Mouse (Mus musculus): Measurements from ENCODE around the gene Ell3. TPM values are rescaled to one million over a fixed set of nuclear protein-coding genes. Genes with fewer than 3 reads are reported as not detected.

Ell3 gene
- total and polyA plus RNA-seq, 2 experiments = 2.2 to 6.0 TPM

- Histone ChIP-seq H3K4me1 (ENCODE audit: control insufficient read depth, insufficient read depth, low read length) (peaks cover 8% of the 10 kb centered on the region), H3K9ac (ENCODE audit: low read depth, low read length) (peak within 1 kb of the TSS; percentile 90), H3K27ac (replicated peaks; ENCODE audit: insufficient read depth, low read depth, low read length) (peak within 1 kb of the TSS; percentile 82), H3K4me3 (ENCODE audit: insufficient read depth, low read depth, low read length) (peak within 1 kb of the TSS; percentile 94), H3K27me3 (ENCODE audit: control insufficient read depth, insufficient read depth, low read length) (no peaks in the 10 kb centered on the region), H3K36me3 (ENCODE audit: control insufficient read depth, insufficient read depth, low read length) (peaks cover 19% of the 10 kb centered on the region), H3K79me2 (ENCODE audit: control insufficient read depth, insufficient read depth, low read length) (no peaks in the 10 kb centered on the region; the same call in 1 of the 2 replicates)
- 4% methylated on average over 41 of the region's 41 CpGs for WGBS
- TF ChIP-seq POLR2A (IDR thresholded peaks at IDR 0.05; ENCODE audit: extremely low read depth, insufficient read depth, low read length) (peak; percentile 63), CTCF (IDR thresholded peaks at IDR 0.05; ENCODE audit: low read depth, low read length) (no peak)
- DNase-seq (ENCODE audit: extremely low read depth, low read depth, low spot score) = peak; percentile 78
These were observed 12.9 kb upstream of the Ell3 start, which contains the start of gene Serinc4 for GRCm38 (mm10) chr2:121456692-121457642. Gene Serinc4 (minus strand): TSS chr2:121456781.

DNA sequence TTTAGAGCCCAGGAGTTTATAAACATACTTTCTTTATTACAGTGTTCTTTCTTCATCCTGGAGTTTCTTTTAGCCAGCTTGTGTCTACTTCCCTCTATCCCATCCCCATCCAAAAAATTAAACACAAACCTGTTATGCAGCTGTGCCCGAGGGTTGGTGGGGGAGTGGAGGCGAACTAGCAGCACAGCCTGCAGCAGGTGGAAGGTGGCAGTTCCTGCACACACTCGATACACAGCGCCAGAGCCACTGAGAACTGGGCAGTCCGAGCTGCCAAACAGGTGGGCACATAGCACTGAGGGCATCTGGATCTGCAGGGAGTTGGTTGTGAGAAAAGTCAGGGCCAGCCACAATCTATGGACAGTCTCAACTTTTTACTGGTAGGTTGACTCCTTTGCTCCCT lies 11.5 kb upstream of the Ell3 start:
- DNase-seq (ENCODE audit: extremely low read depth, low read depth, low spot score) = no peak
- Histone ChIP-seq H3K4me3 (ENCODE audit: insufficient read depth, low read depth, low read length) (no peak overlapping the region), H3K79me2 (ENCODE audit: control insufficient read depth, insufficient read depth, low read length) (no peaks in the 10 kb centered on the region; the same call in 1 of the 2 replicates), H3K4me1 (ENCODE audit: control insufficient read depth, insufficient read depth, low read length) (peaks cover 11% of the 10 kb centered on the region), H3K9ac (ENCODE audit: low read depth, low read length) (no peak overlapping the region), H3K27me3 (ENCODE audit: control insufficient read depth, insufficient read depth, low read length) (no peaks in the 10 kb centered on the region), H3K36me3 (ENCODE audit: control insufficient read depth, insufficient read depth, low read length) (peaks cover 25% of the 10 kb centered on the region), H3K27ac (replicated peaks; ENCODE audit: insufficient read depth, low read depth, low read length) (no peak overlapping the region)
- WGBS = 80% methylated on average over 5 of the region's 5 CpGs
- TF ChIP-seq POLR2A (IDR thresholded peaks at IDR 0.05; ENCODE audit: extremely low read depth, insufficient read depth, low read length) = no peak
- no peak for TF ChIP-seq CTCF (IDR thresholded peaks at IDR 0.05; ENCODE audit: low read depth, low read length)

- peaks cover 22% of the 10 kb centered on the region for H3K36me3 ChIP-seq (ENCODE audit: control insufficient read depth, insufficient read depth, low read length)
- no peak overlapping the region for H3K9ac ChIP-seq (ENCODE audit: low read depth, low read length)
- H3K79me2 ChIP-seq (ENCODE audit: control insufficient read depth, insufficient read depth, low read length) = peaks cover 9% of the 10 kb centered on the region; the same call in 1 of the 2 replicates
- WGBS = 88% methylated on average over 6 of the region's 6 CpGs
- H3K27ac ChIP-seq (replicated peaks; ENCODE audit: insufficient read depth, low read depth, low read length) = no peak overlapping the region
- no peak for DNase-seq (ENCODE audit: extremely low read depth, low read depth, low spot score)
- TF ChIP-seq POLR2A (IDR thresholded peaks at IDR 0.05; ENCODE audit: extremely low read depth, insufficient read depth, low read length) = no peak
- no peak for TF ChIP-seq CTCF (IDR thresholded peaks at IDR 0.05; ENCODE audit: low read depth, low read length)
- no peaks in the 10 kb centered on the region for H3K27me3 ChIP-seq (ENCODE audit: control insufficient read depth, insufficient read depth, low read length)
- H3K4me3 ChIP-seq (ENCODE audit: insufficient read depth, low read depth, low read length) = no peak overlapping the region
- H3K4me1 ChIP-seq (ENCODE audit: control insufficient read depth, insufficient read depth, low read length) = peaks cover 15% of the 10 kb centered on the region
These were observed 9.8 kb upstream of the Ell3 start for GRCm38 (mm10) chr2:121453917-121454316.

- no peaks in the 10 kb centered on the region for H3K27me3 ChIP-seq (ENCODE audit: control insufficient read depth, insufficient read depth, low read length)
- TF ChIP-seq CTCF (IDR thresholded peaks at IDR 0.05; ENCODE audit: low read depth, low read length) = no peak
- no peak for TF ChIP-seq POLR2A (IDR thresholded peaks at IDR 0.05; ENCODE audit: extremely low read depth, insufficient read depth, low read length)
- no peak for DNase-seq (ENCODE audit: extremely low read depth, low read depth, low spot score)
- WGBS = 68% methylated on average over 4 of the region's 4 CpGs
- peaks cover 14% of the 10 kb centered on the region for H3K4me1 ChIP-seq (ENCODE audit: control insufficient read depth, insufficient read depth, low read length)
- H3K36me3 ChIP-seq (ENCODE audit: control insufficient read depth, insufficient read depth, low read length) = peaks cover 19% of the 10 kb centered on the region
- peaks cover 9% of the 10 kb centered on the region; the same call in 1 of the 2 replicates for H3K79me2 ChIP-seq (ENCODE audit: control insufficient read depth, insufficient read depth, low read length)
- H3K27ac ChIP-seq (replicated peaks; ENCODE audit: insufficient read depth, low read depth, low read length) = no peak within 1 kb of the TSS
- no peak within 1 kb of the TSS for H3K9ac ChIP-seq (ENCODE audit: low read depth, low read length)
- no peak within 1 kb of the TSS for H3K4me3 ChIP-seq (ENCODE audit: insufficient read depth, low read depth, low read length)
These were observed 8.9 kb upstream of the Ell3 start, which contains the start of gene Hypk for GRCm38 (mm10) chr2:121452990-121453389. Gene Hypk (plus strand): TSS chr2:121453290.

DNA sequence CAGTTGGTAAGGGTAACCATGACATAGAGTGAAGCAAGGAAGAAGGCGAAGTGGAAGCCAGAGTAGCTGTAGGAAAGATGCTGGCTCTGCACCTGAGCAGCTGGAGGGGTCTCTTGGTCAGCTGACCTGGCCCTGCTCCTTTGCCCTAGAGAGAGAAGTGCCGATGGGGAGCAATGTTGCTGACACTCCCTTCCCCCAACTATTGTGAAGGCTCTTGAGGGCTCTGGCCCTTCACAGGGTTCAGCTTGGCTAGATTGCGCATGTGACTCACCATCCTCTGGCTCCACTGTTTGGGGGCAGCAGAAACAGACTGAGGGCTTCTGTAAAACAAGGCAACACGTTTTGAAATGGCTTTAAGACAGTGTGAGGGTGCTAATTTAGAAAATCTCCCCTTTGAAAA lies 8.3 kb upstream of the Ell3 start:
- Histone ChIP-seq H3K4me1 (ENCODE audit: control insufficient read depth, insufficient read depth, low read length) (peaks cover 10% of the 10 kb centered on the region), H3K9ac (ENCODE audit: low read depth, low read length) (no peak overlapping the region), H3K27ac (replicated peaks; ENCODE audit: insufficient read depth, low read depth, low read length) (no peak overlapping the region), H3K27me3 (ENCODE audit: control insufficient read depth, insufficient read depth, low read length) (no peaks in the 10 kb centered on the region), H3K36me3 (ENCODE audit: control insufficient read depth, insufficient read depth, low read length) (peaks cover 19% of the 10 kb centered on the region), H3K79me2 (ENCODE audit: control insufficient read depth, insufficient read depth, low read length) (peaks cover 9% of the 10 kb centered on the region; the same call in 1 of the 2 replicates), H3K4me3 (ENCODE audit: insufficient read depth, low read depth, low read length) (no peak overlapping the region)
- WGBS = 67% methylated on average over 4 of the region's 4 CpGs
- DNase-seq (ENCODE audit: extremely low read depth, low read depth, low spot score) = no peak
- TF ChIP-seq CTCF (IDR thresholded peaks at IDR 0.05; ENCODE audit: low read depth, low read length) = no peak
- TF ChIP-seq POLR2A (IDR thresholded peaks at IDR 0.05; ENCODE audit: extremely low read depth, insufficient read depth, low read length) = no peak

All from liver, adult 2 months (tissue).